In genomic region chr11:32113118-32113826, GRCm38 (mm10) we compare ENCODE assay signal across 10 mouse cellular contexts.
DNase-seq lines count a peak whose midpoint lies in the region; ATAC-seq and TF ChIP-seq lines count a peak whose summit lies in the region.
"Had no signal": no experiment of that assay in that cellular context is flagged by ENCODE, and none has a peak within 500 bp of the region (broad histone marks: within the 10 kb centered on the region; RNA-seq: fewer than 3 reads in every experiment).

No protein-coding gene starts in this region.

- peaks cover 24% of the 10 kb centered on the region for H3K4me1 ChIP-seq in hindbrain, embryonic 16.5 days (ENCODE audit: control insufficient read depth, insufficient read depth, low read depth, low read length)
- peaks cover 22% of the 10 kb centered on the region for H3K4me1 ChIP-seq in midbrain, postnatal 0 days (ENCODE audit: insufficient read depth, low read length)
- H3K4me1 ChIP-seq in heart, embryonic 10.5 days = 0 out of 2 replicates have a peak, but pooled peaks cover 12% of the 10 kb centered on the region

- TF ChIP-seq CTCF in layer of hippocampus, adult 2 months (conservative IDR thresholded peaks at IDR 0.05) = no peak
- no peak for TF ChIP-seq CTCF in midbrain, postnatal 0 days (IDR thresholded peaks at IDR 0.05)

- DNase-seq in layer of hippocampus, adult 2 months (ENCODE audit: low spot score in 2 of 2) = peak in 1 of 2 experiments; percentile 51
- no peak for DNase-seq in layer of hippocampus, postnatal 25 days (ENCODE audit: extremely low spot score in 1 of 2, low spot score in 1 of 2)
- peak; percentile 94 for DNase-seq in embryo, embryonic 10.5 days (ENCODE audit: low spot score)
- peak; percentile 93 for DNase-seq in midbrain, postnatal 0 days (ENCODE audit: low spot score)
- DNase-seq in heart, embryonic 10.5 days (ENCODE audit: low spot score) = no peak
- DNase-seq in heart, postnatal 36 days = no peak
- DNase-seq in spleen, adult 18-20 months = no peak

- H3K27ac ChIP-seq in layer of hippocampus, adult 2 months = peak overlapping the region; percentile 36; the same call in 1 of the 2 replicates
- peak overlapping the region; percentile 90 for H3K27ac ChIP-seq in hindbrain, embryonic 16.5 days (ENCODE audit: low read depth, low read length)
- H3K27ac ChIP-seq in midbrain, postnatal 0 days (ENCODE audit: low read depth, low read length) = peak overlapping the region; percentile 88
- H3K27ac ChIP-seq in heart, embryonic 10.5 days = no peak overlapping the region
- H3K27ac ChIP-seq: macrophage had no signal

- intact Hi-C loops in heart, postnatal 36 days (cut with DNase I) = no loop called here

- WGBS in hindbrain, embryonic 16.5 days = 5% methylated on average over 2 of the region's 2 CpGs
- WGBS in midbrain, postnatal 0 days = 2% methylated on average over 2 of the region's 2 CpGs
- 44% methylated on average over 2 of the region's 2 CpGs for WGBS in heart, embryonic 10.5 days

- ATAC-seq in hindbrain, embryonic 16.5 days = peak; percentile 90
- peak; percentile 88 for ATAC-seq in midbrain, postnatal 0 days (ENCODE audit: low FRiP score)

- H3K4me2 ChIP-seq in hindbrain, embryonic 16.5 days (ENCODE audit: low read length) = no peak overlapping the region
- no peak overlapping the region for H3K4me2 ChIP-seq in midbrain, postnatal 0 days (ENCODE audit: low read depth, low read length, poor library complexity, severe bottlenecking)

- H3K27me3 ChIP-seq in hindbrain, embryonic 16.5 days (replicated peaks; ENCODE audit: control insufficient read depth, insufficient read depth, low read length) = no peaks in the 10 kb centered on the region
- no peaks in the 10 kb centered on the region for H3K27me3 ChIP-seq in midbrain, postnatal 0 days (ENCODE audit: insufficient read depth, low read length)
- H3K27me3 ChIP-seq in heart, embryonic 10.5 days (ENCODE audit: insufficient read depth, poor library complexity, severe bottlenecking) = peaks cover 15% of the 10 kb centered on the region; the same call in 1 of the 2 replicates

- peak overlapping the region; percentile 3; the same call in 1 of the 2 replicates for H3K9ac ChIP-seq in hindbrain, embryonic 16.5 days (ENCODE audit: low read depth, low read length)
- 0 out of 2 replicates have a peak overlapping the region, but pooled peaks have one; percentile 8 for H3K9ac ChIP-seq in midbrain, postnatal 0 days (replicated peaks; ENCODE audit: low read length, poor library complexity, severe bottlenecking)

- no peak overlapping the region for H3K4me3 ChIP-seq in layer of hippocampus, adult 2 months
- no peak overlapping the region for H3K4me3 ChIP-seq in hindbrain, embryonic 16.5 days (ENCODE audit: low read length)
- H3K4me3 ChIP-seq in midbrain, postnatal 0 days (ENCODE audit: low read depth, low read length) = no peak overlapping the region
- H3K4me3 ChIP-seq in heart, embryonic 10.5 days = no peak overlapping the region
- H3K4me3 ChIP-seq: erythroblast, embryonic 14.5 days had no signal

- H3K9me3 ChIP-seq in hindbrain, embryonic 16.5 days (ENCODE audit: control insufficient read depth, low read length) = no peaks in the 10 kb centered on the region
- no peaks in the 10 kb centered on the region for H3K9me3 ChIP-seq in midbrain, postnatal 0 days (ENCODE audit: low read length)
- peaks cover 4% of the 10 kb centered on the region; the same call in 1 of the 2 replicates for H3K9me3 ChIP-seq in heart, embryonic 10.5 days

- H3K36me3 ChIP-seq in hindbrain, embryonic 16.5 days (ENCODE audit: control insufficient read depth, insufficient read depth, low read length) = no peaks in the 10 kb centered on the region
- H3K36me3 ChIP-seq in midbrain, postnatal 0 days (ENCODE audit: insufficient read depth, low read length) = no peaks in the 10 kb centered on the region
- 0 out of 2 replicates have a peak, but pooled peaks cover 4% of the 10 kb centered on the region for H3K36me3 ChIP-seq in heart, embryonic 10.5 days

Comparison
In these comparisons a context has a peak if more than half of its experiments do, and no peak if none do; other contexts are left out.
1. DNase-seq: peak in embryo, embryonic 10.5 days (single experiment) and midbrain, postnatal 0 days (single experiment); none in layer of hippocampus, postnatal 25 days (0 of 2), heart, embryonic 10.5 days (single experiment), heart, postnatal 36 days (0 of 2) and spleen, adult 18-20 months (0 of 2).